Mouse (Mus musculus): ENCODE data around the gene Itpkb. TPM values are rescaled to one million over a fixed set of nuclear protein-coding genes. Genes with fewer than 3 reads are reported as not detected.

Gene Itpkb
- total and polyA plus RNA-seq, 3 experiments = 3.4 to 9.2 TPM; not detected in 1

DNA sequence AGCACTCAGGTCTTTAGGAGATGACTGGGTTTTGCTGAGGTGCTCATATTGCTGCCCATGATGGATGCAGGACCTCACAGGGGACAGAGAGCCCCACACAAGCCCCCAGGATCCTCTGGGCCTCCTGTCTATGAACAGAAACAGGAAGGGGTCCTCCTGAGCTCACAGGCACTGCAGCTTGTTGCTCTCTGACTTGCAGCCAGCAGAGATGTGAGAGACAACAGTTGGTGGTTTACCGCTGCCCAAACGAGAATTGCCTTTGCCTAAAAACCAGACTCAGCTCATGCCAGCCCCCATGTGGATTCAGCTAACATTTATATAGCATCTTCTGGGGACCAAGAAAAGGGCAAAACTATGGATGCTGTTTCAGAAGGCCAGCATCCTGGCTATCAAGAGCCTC, 119.4 kb downstream of the Itpkb start:
- TF ChIP-seq HCFC1 (IDR thresholded peaks at IDR 0.05; ENCODE audit: low read depth, low read length) = no peak
- H3K27me3 ChIP-seq (ENCODE audit: control insufficient read depth in 1 of 2, insufficient read depth in 2 of 2, low read length in 2 of 2) = peaks cover 0 to 4% of the 10 kb centered on the region in 2 experiments; a peak in 2 of 4 replicates
- no peak for DNase-seq (ENCODE audit: low read depth, low spot score)

DNA sequence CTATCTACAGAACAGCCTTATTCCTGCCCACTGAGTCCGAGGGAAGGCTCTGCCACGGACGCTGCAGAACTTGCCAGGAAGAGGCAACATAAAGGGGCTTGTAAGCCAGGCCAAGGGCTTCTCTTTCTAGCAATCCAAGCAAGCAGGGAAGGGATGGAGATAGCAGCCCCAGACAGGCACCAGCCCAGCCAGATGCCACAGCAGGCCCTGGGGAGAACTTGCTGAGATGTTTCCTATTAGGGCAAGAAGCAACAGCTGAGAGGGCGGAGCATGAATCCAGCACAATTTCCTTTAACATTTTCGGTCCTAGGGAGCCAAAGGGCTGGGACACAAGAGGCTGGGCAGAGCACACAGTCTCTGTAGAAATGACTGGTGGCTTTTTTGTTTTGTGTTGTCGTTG, 128.0 kb downstream of the Itpkb start:
- DNase-seq (ENCODE audit: low read depth, low spot score) = no peak
- H3K4me1 ChIP-seq (ENCODE audit: control insufficient read depth in 1 of 2, insufficient read depth in 2 of 2, low read length in 2 of 2) = no peaks in the 10 kb centered on the region; a peak in 1 of 4 replicates
- no peak overlapping the region for H3K4me3 ChIP-seq (ENCODE audit: control insufficient read depth in 1 of 2, insufficient read depth in 1 of 2, low read depth in 2 of 2, low read length in 2 of 2)
- no peaks in the 10 kb centered on the region for H3K79me2 ChIP-seq (ENCODE audit: control insufficient read depth, insufficient read depth, low read length, poor library complexity)
- H3K9ac ChIP-seq (ENCODE audit: control insufficient read depth, low read depth, low read length, poor library complexity, severe bottlenecking) = no peak overlapping the region
- TF ChIP-seq GATA1 (IDR thresholded peaks at IDR 0.05; ENCODE audit: low read depth, low read length) = no peak
- no peak for TF ChIP-seq MAFK (IDR thresholded peaks at IDR 0.05; ENCODE audit: borderline replicate concordance, low read depth, low read length)
- TF ChIP-seq SIN3A (IDR thresholded peaks at IDR 0.05; ENCODE audit: low read length) = no peak
- TF ChIP-seq ZKSCAN1 (IDR thresholded peaks at IDR 0.05; ENCODE audit: low read depth, low read length) = no peak
- TF ChIP-seq ZMIZ1 (IDR thresholded peaks at IDR 0.05; ENCODE audit: low read depth, low read length) = no peak
- TF ChIP-seq RAD21 (IDR thresholded peaks at IDR 0.05; ENCODE audit: low read depth, low read length) = no peak
- no peak for TF ChIP-seq UBTF (IDR thresholded peaks at IDR 0.05; ENCODE audit: borderline replicate concordance, insufficient read depth, low read depth, low read length)
- no peak for TF ChIP-seq ELF1 (IDR thresholded peaks at IDR 0.05; ENCODE audit: low read depth, low read length)
- no peak for TF ChIP-seq KAT2A (conservative IDR thresholded peaks at IDR 0.05; ENCODE audit: low read depth, low read length)
- TF ChIP-seq BHLHE40 (IDR thresholded peaks at IDR 0.05; ENCODE audit: borderline replicate concordance, low read depth, low read length) = no peak
- no peak for TF ChIP-seq EP300 (IDR thresholded peaks at IDR 0.05; ENCODE audit: low read depth in 1 of 2, low read length in 2 of 2)
- no peak for TF ChIP-seq MYC (IDR thresholded peaks at IDR 0.05; ENCODE audit: low read depth, low read length)
- no peak for TF ChIP-seq CTCF (IDR thresholded peaks at IDR 0.05 in 2 of 3, conservative IDR thresholded peaks at IDR 0.05 in 1 of 3; ENCODE audit: control insufficient read depth in 1 of 3, insufficient read depth in 1 of 3, low read depth in 2 of 3, low read length in 3 of 3, poor library complexity in 1 of 3, severe bottlenecking in 1 of 3)
- no peak for TF ChIP-seq NELFE (IDR thresholded peaks at IDR 0.05; ENCODE audit: low read depth, low read length)
- H3K27me3 ChIP-seq (ENCODE audit: control insufficient read depth in 1 of 2, insufficient read depth in 2 of 2, low read length in 2 of 2) = peaks cover 0 to 6% of the 10 kb centered on the region in 2 experiments
- H3K36me3 ChIP-seq (ENCODE audit: control insufficient read depth in 1 of 2, insufficient read depth in 2 of 2, low read length in 2 of 2) = no peaks in the 10 kb centered on the region
- no peak overlapping the region for H3K27ac ChIP-seq (ENCODE audit: control insufficient read depth, low read depth, low read length)
- H3K9me3 ChIP-seq (replicated peaks; ENCODE audit: insufficient read depth, low read length) = no peaks in the 10 kb centered on the region

More for the DNA sequence above, 119.4 kb downstream of the Itpkb start:
- H3K9ac ChIP-seq (ENCODE audit: control insufficient read depth, low read depth, low read length, poor library complexity, severe bottlenecking) = no peak overlapping the region
- no peak overlapping the region for H3K4me3 ChIP-seq (ENCODE audit: control insufficient read depth in 1 of 2, insufficient read depth in 1 of 2, low read depth in 2 of 2, low read length in 2 of 2)
- H3K79me2 ChIP-seq (ENCODE audit: control insufficient read depth, insufficient read depth, low read length, poor library complexity) = no peaks in the 10 kb centered on the region
- no peak overlapping the region for H3K27ac ChIP-seq (ENCODE audit: control insufficient read depth, low read depth, low read length)
- H3K36me3 ChIP-seq (ENCODE audit: control insufficient read depth in 1 of 2, insufficient read depth in 2 of 2, low read length in 2 of 2) = no peaks in the 10 kb centered on the region
- no peaks in the 10 kb centered on the region for H3K9me3 ChIP-seq (replicated peaks; ENCODE audit: insufficient read depth, low read length)
- H3K4me1 ChIP-seq (ENCODE audit: control insufficient read depth in 1 of 2, insufficient read depth in 2 of 2, low read length in 2 of 2) = no peaks in the 10 kb centered on the region

GRCm38 (mm10) chr1:180458680-180459079, 128.4 kb downstream of the Itpkb start:
- H3K4me1 ChIP-seq (ENCODE audit: control insufficient read depth in 1 of 2, insufficient read depth in 2 of 2, low read length in 2 of 2) = no peaks in the 10 kb centered on the region; a peak in 1 of 4 replicates
- no peak for TF ChIP-seq KAT2A (conservative IDR thresholded peaks at IDR 0.05; ENCODE audit: low read depth, low read length)
- no peak for TF ChIP-seq RAD21 (IDR thresholded peaks at IDR 0.05; ENCODE audit: low read depth, low read length)
- no peak for TF ChIP-seq TBP (IDR thresholded peaks at IDR 0.05; ENCODE audit: low read depth, low read length)
- no peak for TF ChIP-seq CHD1 (IDR thresholded peaks at IDR 0.05; ENCODE audit: low read depth, low read length)
- no peak for TF ChIP-seq POLR2AphosphoS5 (IDR thresholded peaks at IDR 0.05; ENCODE audit: borderline replicate concordance, low read depth, low read length)
- TF ChIP-seq UBTF (IDR thresholded peaks at IDR 0.05; ENCODE audit: borderline replicate concordance, insufficient read depth, low read depth, low read length) = no peak
- no peak for TF ChIP-seq TAL1 (IDR thresholded peaks at IDR 0.05; ENCODE audit: low read length)
- no peak for TF ChIP-seq ZNF384 (IDR thresholded peaks at IDR 0.05; ENCODE audit: low read depth, low read length)
- no peak overlapping the region for H3K4me3 ChIP-seq (ENCODE audit: control insufficient read depth in 1 of 2, insufficient read depth in 1 of 2, low read depth in 2 of 2, low read length in 2 of 2)
- no peak overlapping the region for H3K9ac ChIP-seq (ENCODE audit: control insufficient read depth, low read depth, low read length, poor library complexity, severe bottlenecking)
- H3K36me3 ChIP-seq (ENCODE audit: control insufficient read depth in 1 of 2, insufficient read depth in 2 of 2, low read length in 2 of 2) = no peaks in the 10 kb centered on the region
- no peak for DNase-seq (ENCODE audit: low read depth, low spot score)
- H3K27ac ChIP-seq (ENCODE audit: control insufficient read depth, low read depth, low read length) = no peak overlapping the region
- peaks cover 0 to 6% of the 10 kb centered on the region in 2 experiments for H3K27me3 ChIP-seq (ENCODE audit: control insufficient read depth in 1 of 2, insufficient read depth in 2 of 2, low read length in 2 of 2)
- no peaks in the 10 kb centered on the region for H3K9me3 ChIP-seq (replicated peaks; ENCODE audit: insufficient read depth, low read length)
- no peaks in the 10 kb centered on the region for H3K79me2 ChIP-seq (ENCODE audit: control insufficient read depth, insufficient read depth, low read length, poor library complexity)

All from MEL (cell line).